Mouse (Mus musculus) liver, postnatal 0 days (tissue): ENCODE results near the gene Gm21970.

Experiments used
- CTCF ChIP-seq: sonication (generic); IDR thresholded peaks from 2 replicates; pipeline ENCODE4 v1.5.1; 2016; ENCODE audit warnings: antibody characterized with exemption, low read depth
- EP300 ChIP-seq: IDR thresholded peaks from 2 replicates; pipeline ENCODE4 v1.6.1; 2016; ENCODE audit warnings: antibody characterized with exemption, low read depth, mild to moderate bottlenecking

- TF ChIP-seq CTCF: peak; percentile 97
- no peak for TF ChIP-seq EP300
These were observed 39.4 kb upstream of the Gm21970 start for GRCm38 (mm10) chr16:91352084-91352562.
